Mouse (Mus musculus): Measurements from ENCODE around the gene Dus1l. TPM values are rescaled to one million over a fixed set of nuclear protein-coding genes. Genes with fewer than 3 reads are reported as not detected.

Dus1l gene
- 23.6 TPM for polyA plus RNA-seq (2014; fragmentation: Illumina TruSeq; extraction: RNeasy Lipid Tissue Mini Kit (QIAGEN cat#74804); ENCODE audit: insufficient read depth, low read depth, low replicate concordance)

GRCm38 (mm10) chr11:120795756-120796613, at the start of gene Dus1l:
Gene Dus1l (minus strand): TSS chr11:120796403.

GRCm38 (mm10) chr11:120823956-120824786, 28.0 kb upstream of the Dus1l start, which contains the start of gene Fasn:
Gene Fasn (minus strand): TSS chr11:120824547.

GRCm38 (mm10) chr11:120784064-120784791, 12.0 kb downstream of the Dus1l start, which contains the start of the genes Rfng and Gps1:
Gene Rfng (minus strand): TSS chr11:120784207.
Gene Gps1 (plus strand): TSS chr11:120784272.

GRCm38 (mm10) chr11:120762672-120763041, 33.5 kb downstream of the Dus1l start, which contains the start of gene Hmga1b:
Gene Hmga1b (plus strand): TSS chr11:120762794.

Other genes starting within 250 kb of the Dus1l start
- 138 TPM for gene Mcrip1, start 246.7 kb downstream of the Dus1l start, polyA plus RNA-seq (2014; fragmentation: Illumina TruSeq; extraction: RNeasy Lipid Tissue Mini Kit (QIAGEN cat#74804); ENCODE audit: insufficient read depth, low read depth, low replicate concordance)
- gene Ppp1r27, start 245.3 kb downstream of the Dus1l start, polyA plus RNA-seq (2014; fragmentation: Illumina TruSeq; extraction: RNeasy Lipid Tissue Mini Kit (QIAGEN cat#74804); ENCODE audit: insufficient read depth, low read depth, low replicate concordance): not detected
- gene P4hb, start 223.2 kb downstream of the Dus1l start, polyA plus RNA-seq (2014; fragmentation: Illumina TruSeq; extraction: RNeasy Lipid Tissue Mini Kit (QIAGEN cat#74804); ENCODE audit: insufficient read depth, low read depth, low replicate concordance): 289 TPM
- gene Arhgdia, start 214.8 kb downstream of the Dus1l start, polyA plus RNA-seq (2014; fragmentation: Illumina TruSeq; extraction: RNeasy Lipid Tissue Mini Kit (QIAGEN cat#74804); ENCODE audit: insufficient read depth, low read depth, low replicate concordance): 361 TPM
- gene Alyref, start 198.0 kb downstream of the Dus1l start, polyA plus RNA-seq (2014; fragmentation: Illumina TruSeq; extraction: RNeasy Lipid Tissue Mini Kit (QIAGEN cat#74804); ENCODE audit: insufficient read depth, low read depth, low replicate concordance): 49.0 TPM
- gene Anapc11, start 198.0 kb downstream of the Dus1l start, polyA plus RNA-seq (2014; fragmentation: Illumina TruSeq; extraction: RNeasy Lipid Tissue Mini Kit (QIAGEN cat#74804); ENCODE audit: insufficient read depth, low read depth, low replicate concordance): 82.6 TPM
- gene Npb, start 187.9 kb downstream of the Dus1l start, polyA plus RNA-seq (2014; fragmentation: Illumina TruSeq; extraction: RNeasy Lipid Tissue Mini Kit (QIAGEN cat#74804); ENCODE audit: insufficient read depth, low read depth, low replicate concordance): 1.3 TPM
- 51.7 TPM for gene Pcyt2, start 178.5 kb downstream of the Dus1l start, polyA plus RNA-seq (2014; fragmentation: Illumina TruSeq; extraction: RNeasy Lipid Tissue Mini Kit (QIAGEN cat#74804); ENCODE audit: insufficient read depth, low read depth, low replicate concordance)
- 39.1 TPM for gene Sirt7, start 171.2 kb downstream of the Dus1l start, polyA plus RNA-seq (2014; fragmentation: Illumina TruSeq; extraction: RNeasy Lipid Tissue Mini Kit (QIAGEN cat#74804); ENCODE audit: insufficient read depth, low read depth, low replicate concordance)
- gene Mafg, start 162.8 kb downstream of the Dus1l start, polyA plus RNA-seq (2014; fragmentation: Illumina TruSeq; extraction: RNeasy Lipid Tissue Mini Kit (QIAGEN cat#74804); ENCODE audit: insufficient read depth, low read depth, low replicate concordance): 17.0 TPM
- gene Pycr1, start 152.6 kb downstream of the Dus1l start, polyA plus RNA-seq (2014; fragmentation: Illumina TruSeq; extraction: RNeasy Lipid Tissue Mini Kit (QIAGEN cat#74804); ENCODE audit: insufficient read depth, low read depth, low replicate concordance): 1.4 TPM
- gene Myadml2, start 148.2 kb downstream of the Dus1l start, polyA plus RNA-seq (2014; fragmentation: Illumina TruSeq; extraction: RNeasy Lipid Tissue Mini Kit (QIAGEN cat#74804); ENCODE audit: insufficient read depth, low read depth, low replicate concordance): 1.6 TPM
- gene Notum, start 135.2 kb downstream of the Dus1l start, polyA plus RNA-seq (2014; fragmentation: Illumina TruSeq; extraction: RNeasy Lipid Tissue Mini Kit (QIAGEN cat#74804); ENCODE audit: insufficient read depth, low read depth, low replicate concordance): 8.1 TPM
- gene Aspscr1, start 123.4 kb downstream of the Dus1l start, polyA plus RNA-seq (2014; fragmentation: Illumina TruSeq; extraction: RNeasy Lipid Tissue Mini Kit (QIAGEN cat#74804); ENCODE audit: insufficient read depth, low read depth, low replicate concordance): 44.2 TPM
- gene Cenpx, start 82.7 kb downstream of the Dus1l start, polyA plus RNA-seq (2014; fragmentation: Illumina TruSeq; extraction: RNeasy Lipid Tissue Mini Kit (QIAGEN cat#74804); ENCODE audit: insufficient read depth, low read depth, low replicate concordance): 82.4 TPM
- gene Lrrc45, start 82.5 kb downstream of the Dus1l start, polyA plus RNA-seq (2014; fragmentation: Illumina TruSeq; extraction: RNeasy Lipid Tissue Mini Kit (QIAGEN cat#74804); ENCODE audit: insufficient read depth, low read depth, low replicate concordance): 15.4 TPM
- gene Rac3, start 74.9 kb downstream of the Dus1l start, polyA plus RNA-seq (2014; fragmentation: Illumina TruSeq; extraction: RNeasy Lipid Tissue Mini Kit (QIAGEN cat#74804); ENCODE audit: insufficient read depth, low read depth, low replicate concordance): 44.3 TPM
- 185 TPM for gene Dcxr, start 69.1 kb downstream of the Dus1l start, polyA plus RNA-seq (2014; fragmentation: Illumina TruSeq; extraction: RNeasy Lipid Tissue Mini Kit (QIAGEN cat#74804); ENCODE audit: insufficient read depth, low read depth, low replicate concordance)
- gene Cbr2, start 64.3 kb downstream of the Dus1l start, polyA plus RNA-seq (2014; fragmentation: Illumina TruSeq; extraction: RNeasy Lipid Tissue Mini Kit (QIAGEN cat#74804); ENCODE audit: insufficient read depth, low read depth, low replicate concordance): 5,777 TPM
- 0.87 TPM for gene Hmga1b, start 33.6 kb downstream of the Dus1l start, polyA plus RNA-seq (2014; fragmentation: Illumina TruSeq; extraction: RNeasy Lipid Tissue Mini Kit (QIAGEN cat#74804); ENCODE audit: insufficient read depth, low read depth, low replicate concordance)
- gene Rfng, start 12.2 kb downstream of the Dus1l start, polyA plus RNA-seq (2014; fragmentation: Illumina TruSeq; extraction: RNeasy Lipid Tissue Mini Kit (QIAGEN cat#74804); ENCODE audit: insufficient read depth, low read depth, low replicate concordance): 18.4 TPM
- 62.0 TPM for gene Gps1, start 12.1 kb downstream of the Dus1l start, polyA plus RNA-seq (2014; fragmentation: Illumina TruSeq; extraction: RNeasy Lipid Tissue Mini Kit (QIAGEN cat#74804); ENCODE audit: insufficient read depth, low read depth, low replicate concordance)
- gene Fasn, start 28.1 kb upstream of the Dus1l start, polyA plus RNA-seq (2014; fragmentation: Illumina TruSeq; extraction: RNeasy Lipid Tissue Mini Kit (QIAGEN cat#74804); ENCODE audit: insufficient read depth, low read depth, low replicate concordance): 145 TPM
- 2.1 TPM for gene Ccdc57, start 136.5 kb upstream of the Dus1l start, polyA plus RNA-seq (2014; fragmentation: Illumina TruSeq; extraction: RNeasy Lipid Tissue Mini Kit (QIAGEN cat#74804); ENCODE audit: insufficient read depth, low read depth, low replicate concordance)
- gene Slc16a3, start 152.1 kb upstream of the Dus1l start, polyA plus RNA-seq (2014; fragmentation: Illumina TruSeq; extraction: RNeasy Lipid Tissue Mini Kit (QIAGEN cat#74804); ENCODE audit: insufficient read depth, low read depth, low replicate concordance): 8.0 TPM
- gene Csnk1d, start 194.9 kb upstream of the Dus1l start, polyA plus RNA-seq (2014; fragmentation: Illumina TruSeq; extraction: RNeasy Lipid Tissue Mini Kit (QIAGEN cat#74804); ENCODE audit: insufficient read depth, low read depth, low replicate concordance): 48.8 TPM
- gene Cd7, start 243.0 kb upstream of the Dus1l start, polyA plus RNA-seq (2014; fragmentation: Illumina TruSeq; extraction: RNeasy Lipid Tissue Mini Kit (QIAGEN cat#74804); ENCODE audit: insufficient read depth, low read depth, low replicate concordance): 9.5 TPM